10 mouse cellular contexts compared by ENCODE assay signal in genomic region chr7:131629562-131629961, GRCm38 (mm10).
"Had no signal": no experiment of that assay in that cellular context is flagged by ENCODE, and none has a peak within 500 bp of the region (broad histone marks: within the 10 kb centered on the region; RNA-seq: fewer than 3 reads in every experiment).

No protein-coding gene starts in this region.

- H3K9me3 ChIP-seq: limb, embryonic 13.5 days; midbrain, embryonic 13.5 days; neural tube, embryonic 15.5 days; stomach, embryonic 15.5 days had no signal

- ATAC-seq: midbrain, embryonic 13.5 days had no signal

- H3K9ac ChIP-seq: limb, embryonic 13.5 days; liver, embryonic 14.5 days; midbrain, embryonic 13.5 days; neural tube, embryonic 15.5 days; stomach, embryonic 15.5 days had no signal

- H3K4me1 ChIP-seq: midbrain, embryonic 13.5 days; stomach, embryonic 15.5 days had no signal

- DNase-seq: kidney, postnatal 10 days; kidney, postnatal 4 days; thymus, postnatal 14 days had no signal

- H3K36me3 ChIP-seq: limb, embryonic 13.5 days; midbrain, embryonic 13.5 days; neural tube, embryonic 15.5 days; stomach, embryonic 15.5 days had no signal

- H3K27me3 ChIP-seq: limb, embryonic 13.5 days; midbrain, embryonic 13.5 days; stomach, embryonic 15.5 days had no signal

- H3K4me2 ChIP-seq: limb, embryonic 13.5 days; midbrain, embryonic 13.5 days; neural tube, embryonic 15.5 days; stomach, embryonic 15.5 days had no signal

- H3K27ac ChIP-seq: layer of hippocampus, adult 2 months; limb, embryonic 13.5 days; liver, embryonic 14.5 days; stomach, embryonic 15.5 days had no signal

- H3K4me3 ChIP-seq: layer of hippocampus, adult 2 months; limb, embryonic 13.5 days; midbrain, embryonic 13.5 days; myocyte; neural tube, embryonic 15.5 days; stomach, embryonic 15.5 days had no signal
